Mouse (Mus musculus): ENCODE measurements around the gene Disp2. TPM values are rescaled to one million over a fixed set of nuclear protein-coding genes. Genes with fewer than 3 reads are reported as not detected.

Gene Disp2
- 0.02 TPM in 1 of 2 replicates, not detected in the other for polyA plus RNA-seq (2012)

DNA sequence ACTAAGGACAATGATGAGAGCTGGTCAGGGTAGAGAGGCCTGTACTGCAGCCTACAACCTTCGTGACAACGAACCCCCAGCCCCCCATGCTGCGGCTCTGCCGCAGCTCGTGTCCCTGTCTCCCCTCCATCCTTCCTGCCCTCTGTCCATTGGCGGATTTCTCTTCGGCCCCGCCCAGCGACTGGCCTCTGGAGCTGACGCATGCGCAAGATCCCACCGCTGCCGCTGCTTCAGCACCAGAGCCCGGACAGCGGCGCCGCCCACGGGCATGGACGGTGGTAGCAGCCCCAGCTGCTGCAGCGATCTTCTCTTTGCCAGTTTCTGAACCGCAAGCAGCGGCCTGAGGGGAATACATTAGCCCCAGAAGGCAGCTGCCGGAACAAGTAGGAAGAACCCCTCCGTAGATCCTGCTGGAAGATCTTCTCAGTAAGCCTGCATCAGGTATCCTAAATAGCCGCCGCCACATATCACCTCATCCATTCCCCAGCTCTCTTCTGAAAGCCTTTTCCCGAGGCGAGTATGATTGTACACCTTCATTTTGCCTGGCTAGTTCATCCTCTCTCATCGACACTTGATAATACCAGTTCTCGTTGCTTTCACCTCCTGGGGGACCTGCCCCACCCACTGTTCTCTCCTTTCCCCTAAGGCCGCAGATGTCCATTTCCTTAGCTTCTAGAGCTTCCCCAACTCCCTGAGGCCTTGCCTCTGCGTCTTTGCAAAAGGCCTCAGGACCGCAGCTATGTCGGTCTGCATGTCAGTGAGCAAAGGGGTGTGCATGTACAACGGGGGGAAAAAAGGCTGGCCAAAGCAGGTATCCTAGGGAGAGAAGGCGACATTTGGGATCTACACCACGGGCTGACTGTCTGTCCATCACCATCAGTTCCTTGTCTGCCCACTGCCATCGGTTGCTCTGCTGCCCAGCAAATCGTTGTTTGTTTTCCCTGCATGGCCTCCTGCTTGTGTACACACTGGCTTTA, at the start of gene Disp2:
Gene Disp2 (plus strand): TSS at position 216 of the 977 bp plus-strand sequence.
- TF ChIP-seq TAL1 (IDR thresholded peaks at IDR 0.05; ENCODE audit: low read length) (no peak), GATA1 (IDR thresholded peaks at IDR 0.05; ENCODE audit: low read length) (no peak)
- no peaks in the 10 kb centered on the region for H3K36me3 ChIP-seq (ENCODE audit: control insufficient read depth)
- peak within 1 kb of the TSS; percentile 19 for H3K4me3 ChIP-seq (replicated peaks)
- H3K4me1 ChIP-seq (ENCODE audit: control insufficient read depth) = peaks cover 21% of the 10 kb centered on the region
- no peaks in the 10 kb centered on the region for H3K9me3 ChIP-seq (ENCODE audit: control insufficient read depth, low read length)
- H3K27me3 ChIP-seq (ENCODE audit: control insufficient read depth) = peaks cover 32% of the 10 kb centered on the region

DNA sequence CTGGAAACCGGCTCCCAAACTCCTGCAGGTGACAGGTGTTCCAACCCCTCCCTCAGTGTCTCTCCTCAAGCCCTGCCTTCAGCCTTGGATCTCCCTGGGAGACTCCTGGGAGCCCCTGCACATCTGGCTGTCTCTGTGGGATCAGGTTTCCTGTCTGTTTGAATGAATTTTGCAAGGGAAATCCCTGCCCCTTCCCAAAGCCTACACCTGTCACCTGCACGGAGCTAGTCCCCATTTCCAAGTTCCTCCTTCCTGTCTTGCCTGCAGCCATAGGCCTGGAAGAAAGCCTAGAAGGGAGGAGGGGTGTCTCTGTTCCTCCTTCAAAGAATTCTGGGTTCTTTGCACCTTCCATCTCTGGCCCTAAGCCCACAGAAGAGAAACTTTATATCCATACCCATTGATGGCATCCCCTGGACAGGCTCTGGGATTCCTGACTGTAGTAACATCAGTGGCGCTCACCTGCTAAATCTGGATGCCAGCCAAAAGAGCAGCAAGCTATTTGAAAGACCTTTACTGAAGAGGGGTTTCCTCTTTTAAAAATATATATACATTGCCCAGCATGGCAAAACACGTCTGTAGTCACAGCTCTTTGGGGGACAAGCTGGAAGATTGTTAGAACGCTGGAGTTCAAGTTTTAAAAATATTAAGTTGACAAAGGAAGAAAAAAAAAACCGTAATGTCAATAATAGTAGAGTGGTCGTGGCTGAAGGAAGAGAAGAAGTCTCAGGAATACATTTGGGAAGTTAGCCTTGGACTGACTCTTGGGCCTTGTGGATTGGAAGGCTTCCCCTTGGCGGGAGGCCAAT, 49.5 kb upstream of the Disp2 start:
- TF ChIP-seq TAL1 (IDR thresholded peaks at IDR 0.05; ENCODE audit: low read length) (no peak), GATA1 (IDR thresholded peaks at IDR 0.05; ENCODE audit: low read length) (no peak)
- H3K9me3 ChIP-seq (ENCODE audit: control insufficient read depth, low read length) = no peaks in the 10 kb centered on the region
- H3K4me1 ChIP-seq (ENCODE audit: control insufficient read depth) = 0 out of 2 replicates have a peak, but pooled peaks cover 2% of the 10 kb centered on the region
- H3K4me3 ChIP-seq (replicated peaks) = no peak overlapping the region
- no peaks in the 10 kb centered on the region for H3K36me3 ChIP-seq (ENCODE audit: control insufficient read depth)
- H3K27me3 ChIP-seq (ENCODE audit: control insufficient read depth) = peaks cover 46% of the 10 kb centered on the region

DNA sequence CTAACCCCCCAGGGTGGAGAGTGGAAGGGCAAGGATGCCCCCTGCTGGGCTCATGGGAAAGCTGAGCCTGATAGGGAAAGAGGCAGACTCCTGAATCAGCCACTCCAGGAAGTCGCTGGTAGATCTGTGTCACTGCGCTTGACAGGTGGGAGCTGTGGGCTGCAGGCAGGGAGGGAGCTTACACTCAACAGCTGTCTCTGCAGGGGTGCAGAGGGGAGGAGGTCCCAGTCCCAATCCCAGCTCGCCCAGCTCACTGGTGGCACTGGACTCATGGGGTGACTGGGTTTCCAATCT, 49.0 kb upstream of the Disp2 start:
- Histone ChIP-seq H3K27me3 (ENCODE audit: control insufficient read depth) (peaks cover 46% of the 10 kb centered on the region), H3K36me3 (ENCODE audit: control insufficient read depth) (no peaks in the 10 kb centered on the region), H3K4me3 (replicated peaks) (no peak overlapping the region), H3K4me1 (ENCODE audit: control insufficient read depth) (0 out of 2 replicates have a peak, but pooled peaks cover 2% of the 10 kb centered on the region), H3K9me3 (ENCODE audit: control insufficient read depth, low read length) (no peaks in the 10 kb centered on the region)
- TF ChIP-seq GATA1 (IDR thresholded peaks at IDR 0.05; ENCODE audit: low read length) (no peak), TAL1 (IDR thresholded peaks at IDR 0.05; ENCODE audit: low read length) (no peak)

DNA sequence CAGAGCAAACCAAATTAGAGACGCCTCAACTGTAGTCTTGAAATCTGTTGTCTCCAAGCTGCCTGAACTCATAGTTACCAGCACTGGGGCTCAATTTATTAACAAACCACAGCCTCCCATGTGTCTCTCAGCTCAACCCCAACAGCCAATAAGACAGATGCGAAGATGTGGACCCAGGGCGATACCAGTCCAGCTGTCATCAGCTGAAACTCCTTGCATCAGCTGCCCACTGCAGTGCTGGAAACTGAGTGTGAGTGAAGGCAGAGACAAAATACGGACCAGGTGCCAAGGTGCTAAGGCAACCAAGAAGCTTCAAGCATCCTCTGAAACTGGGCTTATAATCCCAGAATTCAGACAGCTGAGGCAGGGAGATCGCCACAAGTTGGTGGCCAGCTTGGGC, 47.5 kb upstream of the Disp2 start:
- Histone ChIP-seq H3K27me3 (ENCODE audit: control insufficient read depth) (peaks cover 44% of the 10 kb centered on the region), H3K9me3 (ENCODE audit: control insufficient read depth, low read length) (no peaks in the 10 kb centered on the region), H3K36me3 (ENCODE audit: control insufficient read depth) (no peaks in the 10 kb centered on the region), H3K4me1 (ENCODE audit: control insufficient read depth) (0 out of 2 replicates have a peak, but pooled peaks cover 2% of the 10 kb centered on the region), H3K4me3 (replicated peaks) (no peak overlapping the region)
- TF ChIP-seq TAL1 (IDR thresholded peaks at IDR 0.05; ENCODE audit: low read length) (no peak), GATA1 (IDR thresholded peaks at IDR 0.05; ENCODE audit: low read length) (no peak)

DNA sequence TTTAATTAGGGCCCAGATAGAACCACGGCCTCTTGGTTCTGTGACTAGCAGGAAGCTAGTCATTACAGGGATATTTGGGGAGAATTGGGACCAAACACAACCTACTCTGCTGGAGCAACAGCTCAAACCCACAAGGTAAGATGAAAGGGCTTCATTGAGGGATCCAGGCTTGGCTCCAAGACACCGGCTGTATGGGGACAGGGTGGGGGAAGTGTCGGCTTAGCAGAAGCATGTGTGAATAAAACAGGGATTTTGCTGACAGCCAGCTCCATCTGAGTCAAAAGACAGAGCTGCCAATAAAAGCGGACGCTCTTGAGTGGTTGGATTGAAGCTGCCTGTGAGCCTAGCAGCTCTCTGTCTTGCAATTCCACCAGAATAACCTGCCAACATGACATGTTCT, 46.2 kb upstream of the Disp2 start:
- Histone ChIP-seq H3K4me1 (ENCODE audit: control insufficient read depth) (0 out of 2 replicates have a peak, but pooled peaks cover 2% of the 10 kb centered on the region), H3K4me3 (replicated peaks) (no peak overlapping the region), H3K9me3 (ENCODE audit: control insufficient read depth, low read length) (no peaks in the 10 kb centered on the region), H3K27me3 (ENCODE audit: control insufficient read depth) (peaks cover 31% of the 10 kb centered on the region), H3K36me3 (ENCODE audit: control insufficient read depth) (no peaks in the 10 kb centered on the region)
- TF ChIP-seq GATA1 (IDR thresholded peaks at IDR 0.05; ENCODE audit: low read length) (no peak), TAL1 (IDR thresholded peaks at IDR 0.05; ENCODE audit: low read length) (no peak)

DNA sequence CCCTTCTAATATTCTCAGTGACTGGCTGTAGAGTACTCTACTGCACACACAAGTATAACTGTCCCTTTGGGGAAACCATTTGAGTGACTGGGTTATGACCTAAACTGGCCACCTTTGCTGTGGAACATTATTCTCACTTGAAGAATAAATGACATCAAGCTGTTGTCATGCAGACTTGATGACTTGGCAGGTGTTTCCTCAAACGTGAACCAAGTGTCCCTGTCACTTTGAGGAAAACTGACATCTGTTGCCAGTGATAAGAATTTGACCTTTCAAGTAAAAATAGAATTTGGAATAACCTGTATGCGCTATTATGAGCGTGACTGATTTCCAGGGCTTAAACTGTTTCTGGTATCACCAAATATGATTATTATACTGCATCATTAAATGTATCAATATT, 39.2 kb upstream of the Disp2 start:
- no peaks in the 10 kb centered on the region for H3K9me3 ChIP-seq (ENCODE audit: control insufficient read depth, low read length)
- TF ChIP-seq TAL1 (IDR thresholded peaks at IDR 0.05; ENCODE audit: low read length) (no peak), GATA1 (IDR thresholded peaks at IDR 0.05; ENCODE audit: low read length) (no peak)

DNA sequence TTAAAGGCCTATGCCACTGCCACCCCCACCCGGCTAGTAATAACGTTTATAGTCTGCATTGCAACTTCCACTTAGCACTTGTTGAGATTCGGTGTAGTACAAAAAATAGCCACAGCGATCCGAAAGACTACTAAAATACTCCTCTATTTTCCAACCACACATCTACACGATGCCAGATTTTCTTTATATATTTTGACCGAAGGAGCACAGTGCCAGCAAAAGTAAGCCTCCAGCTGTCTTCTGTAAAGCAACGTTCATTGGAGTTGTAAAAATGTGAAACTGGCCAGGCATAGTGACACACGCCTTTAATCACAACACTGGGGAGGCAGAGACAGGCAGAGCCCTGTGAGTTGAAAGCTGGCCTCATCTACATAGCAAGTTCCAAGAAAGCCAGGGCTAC, 38.3 kb upstream of the Disp2 start:
- H3K4me1 ChIP-seq (ENCODE audit: control insufficient read depth) = peaks cover 22% of the 10 kb centered on the region
- H3K9me3 ChIP-seq (ENCODE audit: control insufficient read depth, low read length) = no peaks in the 10 kb centered on the region
- TF ChIP-seq TAL1 (IDR thresholded peaks at IDR 0.05; ENCODE audit: low read length) = no peak
- no peak for TF ChIP-seq GATA1 (IDR thresholded peaks at IDR 0.05; ENCODE audit: low read length)
- H3K36me3 ChIP-seq (ENCODE audit: control insufficient read depth) = no peaks in the 10 kb centered on the region
- no peak overlapping the region for H3K4me3 ChIP-seq (replicated peaks)
- peaks cover 19% of the 10 kb centered on the region for H3K27me3 ChIP-seq (ENCODE audit: control insufficient read depth)

More for the DNA sequence above, 39.2 kb upstream of the Disp2 start:
- Histone ChIP-seq H3K27me3 (ENCODE audit: control insufficient read depth) (peaks cover 21% of the 10 kb centered on the region), H3K4me3 (replicated peaks) (no peak overlapping the region), H3K4me1 (ENCODE audit: control insufficient read depth) (peaks cover 18% of the 10 kb centered on the region), H3K36me3 (ENCODE audit: control insufficient read depth) (no peaks in the 10 kb centered on the region)

DNA sequence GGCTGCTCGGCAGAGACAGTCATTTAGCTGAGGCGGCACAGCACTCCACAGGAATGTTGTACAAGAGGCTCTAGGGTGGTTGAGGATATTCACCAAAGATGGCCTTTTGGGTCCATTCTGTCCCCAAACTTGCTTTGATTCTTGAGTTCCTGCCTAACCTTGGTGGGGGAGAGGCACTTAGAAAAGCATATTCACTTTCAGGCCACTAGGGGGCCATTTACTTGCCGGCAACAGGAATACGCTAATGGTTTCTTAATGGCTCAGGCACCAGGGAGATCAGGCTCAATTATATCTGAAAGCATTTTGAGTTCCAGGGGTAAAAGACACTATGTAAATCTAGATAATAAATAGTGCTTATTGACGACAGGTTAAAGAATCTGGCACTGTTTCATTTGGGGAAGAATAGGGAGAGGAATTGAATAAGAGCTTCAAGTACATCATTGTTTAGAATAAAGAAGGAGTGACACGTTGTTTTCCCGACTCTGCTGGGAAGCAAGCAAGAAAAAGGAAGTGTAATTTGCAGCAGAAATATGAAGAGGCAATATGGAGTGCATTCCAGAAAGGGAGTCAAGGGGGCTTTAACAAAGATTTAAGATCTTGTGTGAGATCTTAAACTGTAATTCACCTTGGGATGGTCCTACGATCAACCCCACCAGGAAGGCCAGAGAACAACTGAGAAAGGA, 36.1 kb upstream of the Disp2 start:
- no peak overlapping the region for H3K4me3 ChIP-seq (replicated peaks)
- peaks cover 19% of the 10 kb centered on the region for H3K27me3 ChIP-seq (ENCODE audit: control insufficient read depth)

More for the DNA sequence above, 36.1 kb upstream of the Disp2 start:
- TF ChIP-seq GATA1 (IDR thresholded peaks at IDR 0.05; ENCODE audit: low read length) (no peak), TAL1 (IDR thresholded peaks at IDR 0.05; ENCODE audit: low read length) (no peak)
- Histone ChIP-seq H3K36me3 (ENCODE audit: control insufficient read depth) (peaks cover 12% of the 10 kb centered on the region), H3K4me1 (ENCODE audit: control insufficient read depth) (peaks cover 43% of the 10 kb centered on the region), H3K9me3 (ENCODE audit: control insufficient read depth, low read length) (no peaks in the 10 kb centered on the region)

Data from erythroblast, embryonic 14.5 days (primary cell).